Mouse (Mus musculus): ENCODE measurements around the gene Disp1.

The Disp1 gene

GRCm38 (mm10) chr1:183117827-183118825 is 103.2 kb downstream of the Disp1 start:
- DNase-seq: no peak

DNA sequence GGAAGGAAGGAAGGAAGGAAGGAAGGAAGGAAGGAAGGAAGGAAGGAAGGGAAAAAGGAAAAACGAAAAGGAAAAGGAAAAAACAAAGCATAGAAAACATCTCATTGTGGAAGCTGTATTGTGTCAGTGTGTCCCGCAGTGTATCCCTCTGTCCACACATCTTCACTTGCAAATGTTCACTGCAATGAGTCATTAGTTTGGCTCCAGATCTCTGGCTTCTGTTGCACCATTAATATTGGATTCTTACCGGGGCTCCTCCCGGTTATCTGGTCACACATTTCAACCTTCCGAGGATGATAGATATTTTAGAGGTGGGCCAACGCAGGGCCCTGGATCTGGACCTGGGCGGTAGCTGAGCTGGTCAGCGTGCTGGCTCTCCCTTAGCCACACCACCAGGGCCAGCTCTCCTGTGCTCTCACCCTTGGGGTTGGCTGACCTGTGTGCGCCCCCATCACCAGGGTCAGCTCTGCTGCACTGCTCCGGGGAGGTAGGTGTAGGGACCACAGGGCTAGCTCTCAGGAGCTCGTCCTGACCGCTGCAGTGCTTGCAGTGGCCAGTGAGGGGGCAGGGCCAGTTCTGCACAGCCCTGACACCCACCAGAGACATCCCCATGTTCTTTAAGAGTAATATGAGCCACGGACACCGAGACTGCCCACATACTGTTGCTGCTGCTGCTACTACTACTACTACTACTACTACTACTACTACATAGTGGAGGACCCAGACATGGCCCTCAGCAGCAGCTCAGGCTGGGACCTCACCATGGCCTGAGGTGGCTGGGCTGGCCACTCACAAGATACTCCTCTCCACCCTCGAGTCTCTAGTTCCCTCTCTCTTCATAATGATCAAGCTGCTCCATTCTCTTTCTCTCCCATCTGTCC is 104.1 kb downstream of the Disp1 start:
- no peak for DNase-seq

- DNase-seq: no peak
Measured at GRCm38 (mm10) chr1:183116441-183116840, 104.9 kb downstream of the Disp1 start.

DNA sequence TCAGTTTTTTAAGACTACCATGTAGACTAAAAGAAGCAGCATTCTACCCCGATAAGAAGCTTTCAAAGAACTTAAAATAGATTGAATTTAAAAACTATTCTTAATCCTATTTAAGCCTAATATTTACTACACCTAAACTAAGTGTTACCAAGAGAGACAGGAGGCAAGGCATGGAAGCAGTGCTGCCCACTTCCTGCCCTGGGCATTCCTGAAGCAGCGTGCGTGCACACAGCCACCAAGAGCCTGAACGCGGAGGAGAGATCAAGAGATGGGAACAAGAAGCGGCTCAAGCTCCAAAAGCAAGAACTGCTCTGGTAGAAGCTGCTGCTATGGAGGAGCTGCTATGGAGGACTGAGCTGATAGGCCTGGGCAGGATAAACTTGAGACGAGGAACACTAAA is 106.2 kb downstream of the Disp1 start:
- no peak for DNase-seq

DNA sequence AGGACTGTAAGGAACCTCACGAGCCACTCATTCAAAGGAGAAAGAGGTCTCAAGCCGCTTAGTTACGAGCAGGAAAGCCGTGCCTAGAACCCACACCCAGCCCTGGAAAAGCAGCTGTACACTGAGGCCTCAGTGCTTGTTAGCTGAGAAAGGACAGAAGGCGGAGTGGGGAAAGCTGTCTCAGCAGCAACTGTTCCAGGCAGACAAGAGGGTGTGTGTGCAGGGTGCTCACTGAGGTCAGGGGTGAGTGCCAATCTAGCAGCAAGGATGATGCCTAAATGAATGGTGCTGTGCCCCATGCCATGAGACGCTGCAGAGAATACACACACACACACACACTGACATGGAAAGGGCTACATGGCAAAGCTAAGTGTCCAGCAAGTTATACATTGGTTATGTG is 106.8 kb downstream of the Disp1 start:
- no peak for DNase-seq

GRCm38 (mm10) chr1:183113546-183113945 is 107.8 kb downstream of the Disp1 start:
- no peak for DNase-seq

GRCm38 (mm10) chr1:183107476-183107875 is 113.8 kb downstream of the Disp1 start:
- DNase-seq: no peak

- no peak for DNase-seq
Measured at GRCm38 (mm10) chr1:183104696-183105095, 116.6 kb downstream of the Disp1 start.

- DNase-seq: no peak
Measured at GRCm38 (mm10) chr1:183102775-183103174, 118.5 kb downstream of the Disp1 start.

DNA sequence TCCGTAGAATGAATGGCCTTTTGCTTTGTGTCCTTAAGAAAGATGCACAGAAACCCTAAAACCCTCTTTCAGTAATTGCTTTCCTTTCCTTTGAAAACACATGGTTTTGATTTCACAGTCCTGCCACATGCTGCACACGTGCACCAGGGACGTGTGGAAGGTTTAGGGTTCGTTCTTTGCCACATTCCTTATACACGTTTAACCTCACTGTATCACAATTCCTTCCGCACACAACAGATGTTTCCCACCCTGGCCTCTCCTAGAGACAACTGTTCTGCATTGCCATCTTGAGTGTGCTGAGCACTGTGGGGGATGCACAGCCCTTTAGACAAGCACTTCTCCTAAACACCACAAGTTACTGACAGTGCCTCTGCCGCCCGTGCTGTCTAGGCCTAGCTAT is 119.2 kb downstream of the Disp1 start:
- no peak for DNase-seq

- DNase-seq: no peak
Measured at GRCm38 (mm10) chr1:183101371-183101770, 120.0 kb downstream of the Disp1 start.

DNA sequence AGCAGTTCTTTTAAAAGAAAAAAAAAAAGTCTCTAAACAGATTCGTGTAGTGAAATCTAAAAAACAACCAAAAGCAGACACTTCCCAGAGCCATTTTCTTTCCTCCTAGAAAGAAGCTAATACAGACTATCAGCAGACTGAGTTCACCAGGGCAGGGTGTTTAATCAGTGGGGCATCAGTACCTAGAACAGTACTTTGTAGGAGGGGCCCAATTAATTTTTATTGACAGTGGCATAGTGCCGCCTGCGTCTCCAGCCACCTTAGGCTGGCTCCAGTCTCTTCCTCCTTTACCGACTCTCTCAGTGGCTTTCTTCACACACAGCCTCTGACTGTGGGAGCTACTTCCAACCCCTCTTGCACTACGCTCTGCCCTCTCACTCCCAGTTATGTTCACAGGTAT is 121.1 kb downstream of the Disp1 start:
- DNase-seq: no peak

GRCm38 (mm10) chr1:183099686-183100085 is 121.6 kb downstream of the Disp1 start:
- no peak for DNase-seq

DNA sequence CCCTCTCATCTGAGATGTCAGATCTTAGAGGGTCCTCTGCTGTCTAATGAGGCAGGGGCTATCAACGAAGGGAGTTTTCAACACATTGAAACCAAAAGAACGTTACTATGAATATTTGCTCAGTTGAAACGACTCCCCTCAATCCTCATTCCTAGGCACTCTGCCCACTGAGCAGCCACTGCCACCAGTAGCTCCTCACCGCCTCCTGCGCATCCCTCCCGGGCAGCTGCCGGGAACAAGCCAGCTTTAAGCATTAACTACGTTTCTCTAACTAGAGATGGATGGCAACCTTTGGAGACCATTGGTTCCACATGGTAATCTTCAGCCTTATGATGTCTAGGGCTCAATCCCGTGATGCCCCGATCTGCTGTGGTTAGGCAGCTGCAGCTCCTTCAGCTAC is 123.7 kb downstream of the Disp1 start:
- DNase-seq: no peak

DNA sequence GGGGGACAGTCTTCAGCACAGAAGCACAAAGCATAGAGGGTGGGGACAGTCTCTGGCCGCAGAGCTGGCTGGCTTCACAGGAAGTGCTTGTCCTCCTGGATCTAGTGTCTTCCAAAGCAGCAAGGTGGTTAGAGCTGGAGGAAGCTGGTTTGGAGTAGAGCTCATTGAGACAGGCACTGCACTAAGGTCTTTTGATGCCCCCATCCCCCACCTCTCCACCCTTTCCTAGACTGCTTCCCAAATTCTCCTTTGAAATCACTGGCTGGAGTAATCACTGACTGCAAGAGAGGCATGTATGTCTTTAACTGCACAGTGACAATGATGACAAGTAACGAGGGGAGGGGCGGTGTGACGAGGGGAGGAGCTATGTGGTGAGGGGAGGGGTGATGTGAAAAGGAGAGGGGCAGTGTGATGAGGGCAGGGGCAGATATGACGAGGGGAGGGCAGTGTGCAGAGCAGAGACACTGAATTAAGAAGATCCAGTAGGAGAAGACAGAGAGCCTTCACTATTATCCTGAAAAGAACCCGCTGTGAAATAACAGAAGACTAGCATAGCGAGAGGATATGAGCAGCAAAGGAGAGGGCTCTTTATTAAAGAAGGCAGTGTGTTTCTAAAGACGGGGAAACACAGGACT is 125.8 kb downstream of the Disp1 start:
- DNase-seq: no peak

GRCm38 (mm10) chr1:183092296-183092695 is 129.0 kb downstream of the Disp1 start:
- DNase-seq: no peak

- DNase-seq: no peak
Measured at GRCm38 (mm10) chr1:183091203-183091602, 130.1 kb downstream of the Disp1 start.

- no peak for DNase-seq
Measured at GRCm38 (mm10) chr1:183088661-183089060, 132.7 kb downstream of the Disp1 start.

GRCm38 (mm10) chr1:183086843-183087242 is 134.5 kb downstream of the Disp1 start:
- DNase-seq: no peak

DNA sequence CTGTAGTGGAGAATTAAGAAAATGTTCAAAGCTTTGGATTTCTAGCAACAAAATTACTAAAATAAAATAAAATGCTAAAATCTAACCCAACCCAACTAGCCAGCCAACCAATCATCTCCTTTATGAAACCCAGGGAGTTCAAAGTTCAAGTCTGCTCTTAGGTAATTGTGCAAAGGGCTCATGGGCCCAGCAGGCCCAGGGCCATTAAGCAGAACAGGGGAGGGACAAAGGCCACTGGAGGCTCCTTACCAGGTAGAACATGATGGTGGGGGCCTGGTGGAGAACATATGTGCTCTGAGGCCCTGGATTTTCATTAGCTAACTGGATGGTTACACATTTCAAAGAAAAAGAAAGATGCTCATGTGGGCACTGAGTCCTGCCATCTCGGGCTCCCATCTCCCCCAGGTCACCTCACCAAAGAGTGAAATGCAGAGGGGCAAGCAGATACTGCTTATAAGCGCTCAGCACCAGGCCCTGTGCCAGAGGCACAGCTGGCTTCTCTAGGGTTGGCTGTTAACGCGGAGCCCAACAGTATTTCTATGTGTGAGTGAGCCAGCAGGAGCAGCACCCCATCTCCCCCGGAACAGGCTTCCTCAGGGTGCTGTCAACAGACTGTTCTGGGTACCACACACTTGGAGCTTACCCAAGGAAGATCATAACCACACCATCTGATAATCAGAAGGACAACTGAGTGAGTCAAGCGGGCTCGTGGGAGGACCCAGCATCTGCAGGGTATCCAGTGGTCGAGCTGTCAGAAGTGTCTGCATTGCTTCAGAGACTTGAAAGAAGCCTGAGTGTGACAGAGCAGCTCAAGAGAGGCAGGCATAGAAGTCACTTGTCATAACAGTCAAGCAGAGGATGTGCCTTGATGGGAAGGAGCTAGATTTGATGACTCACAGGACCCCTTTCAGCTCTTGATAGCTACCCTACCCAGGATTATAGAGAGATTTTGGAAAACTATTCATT is 137.0 kb downstream of the Disp1 start:
- DNase-seq: no peak

DNA sequence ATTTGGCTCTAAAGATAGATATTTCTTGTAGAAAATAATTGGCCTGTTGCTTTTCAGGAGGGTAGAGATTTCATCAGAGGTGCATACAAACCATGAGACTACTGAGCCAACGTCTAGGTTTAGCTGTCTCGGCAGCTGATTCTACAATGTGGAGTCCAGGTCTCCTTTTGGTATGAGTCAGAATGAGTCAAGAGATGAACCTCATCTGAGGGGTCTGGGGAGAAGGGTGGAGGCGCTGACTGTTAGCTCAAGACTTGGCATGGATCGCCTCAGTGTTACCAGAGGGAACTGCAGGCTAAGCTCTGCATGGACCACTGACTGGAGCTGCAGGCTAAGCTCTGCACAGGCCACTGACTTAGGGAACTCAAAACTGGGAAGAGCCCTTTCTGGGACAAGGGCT is 138.9 kb downstream of the Disp1 start:
- no peak for DNase-seq

DNA sequence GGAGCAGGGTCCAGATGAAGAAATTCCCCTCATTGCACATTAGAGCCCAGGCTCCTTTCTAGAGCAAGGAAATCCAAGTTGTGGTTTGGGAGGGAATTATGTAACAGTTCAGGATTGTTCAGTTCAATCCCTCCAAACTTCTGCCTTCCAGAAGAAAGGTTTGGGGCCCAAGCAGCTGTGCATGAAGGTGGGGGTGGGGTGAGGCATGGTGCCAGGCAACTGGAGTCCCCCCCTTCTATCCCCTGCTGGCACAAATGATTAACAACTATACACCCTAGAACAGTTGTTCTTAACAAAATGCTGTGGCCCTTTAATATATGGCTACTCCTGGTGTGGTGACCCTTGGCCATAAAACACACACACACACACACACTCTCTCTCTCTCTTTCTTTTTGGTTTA is 140.2 kb downstream of the Disp1 start:
- DNase-seq: no peak
